Comparison of ENCODE assay signal across 8 mouse cellular contexts in the genomic region with DNA sequence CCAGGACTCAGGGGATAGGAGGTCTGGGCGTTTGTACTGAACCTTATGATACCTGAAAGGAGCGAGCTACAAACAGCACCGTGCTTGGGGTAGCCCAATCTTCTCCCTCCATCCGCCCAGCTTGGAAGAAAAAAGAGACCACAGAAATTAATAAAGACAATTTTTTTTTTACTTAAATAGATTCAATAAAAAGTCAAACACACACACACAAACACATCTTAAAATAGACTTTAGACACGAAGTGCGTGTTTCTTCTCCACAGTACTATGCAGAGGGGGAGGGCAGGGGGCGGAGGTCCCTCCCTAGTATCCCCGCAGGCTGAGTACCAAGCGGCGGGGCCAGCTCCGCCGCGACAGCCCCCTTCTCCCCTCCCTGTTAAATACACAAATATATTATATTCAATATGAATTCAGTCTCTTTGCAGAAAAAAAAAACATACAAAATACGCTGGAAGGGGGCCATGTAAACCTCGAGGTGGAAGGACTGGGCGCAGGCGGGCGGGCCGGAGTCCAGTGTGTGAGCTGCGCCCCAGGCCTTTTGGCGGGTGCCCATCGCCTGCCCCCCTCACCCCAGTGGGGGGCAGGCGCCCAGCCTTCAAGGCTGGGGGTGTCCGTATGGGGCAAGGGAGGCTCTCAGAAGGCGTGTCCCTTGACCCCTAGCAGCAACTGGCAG. TPM values are rescaled to one million over a fixed set of nuclear protein-coding genes. Genes with fewer than 3 reads are reported as not detected.
DNase-seq lines count a peak whose midpoint lies in the region; ATAC-seq and TF ChIP-seq lines count a peak whose summit lies in the region.

No protein-coding gene starts in this region.

- peak overlapping the region; percentile 99 for H3K4me2 ChIP-seq in heart, embryonic 13.5 days
- H3K4me2 ChIP-seq in liver, embryonic 13.5 days, result peak overlapping the region; percentile 99

- WGBS in heart, embryonic 13.5 days, result 3% methylated on average over 25 of the region's 25 CpGs
- WGBS in forebrain, embryonic 10.5 days, result 1% methylated on average over 25 of the region's 25 CpGs
- WGBS in liver, embryonic 13.5 days (ENCODE audit: insufficient replicate concordance), result 1% methylated on average over 25 of the region's 25 CpGs

- peak overlapping the region; percentile 88 for H3K9ac ChIP-seq in heart, embryonic 13.5 days
- H3K9ac ChIP-seq in liver, embryonic 13.5 days, result peak overlapping the region; percentile 96

- no peaks in the 10 kb centered on the region for H3K9me3 ChIP-seq in heart, embryonic 13.5 days
- H3K9me3 ChIP-seq in E14TG2a.4 (ENCODE audit: low read length), result no peaks in the 10 kb centered on the region
- H3K9me3 ChIP-seq in forebrain, embryonic 10.5 days, result no peaks in the 10 kb centered on the region
- H3K9me3 ChIP-seq in liver, embryonic 13.5 days (replicated peaks), result no peaks in the 10 kb centered on the region

- peak overlapping the region; percentile 73 for H3K4me3 ChIP-seq in heart, embryonic 13.5 days
- peak overlapping the region; percentile 91 for H3K4me3 ChIP-seq in E14TG2a.4 (replicated peaks; ENCODE audit: low read length)
- peak overlapping the region; percentile 68 for H3K4me3 ChIP-seq in forebrain, embryonic 10.5 days
- H3K4me3 ChIP-seq in liver, embryonic 13.5 days (replicated peaks), result peak overlapping the region; percentile 76

- H3K27me3 ChIP-seq in heart, embryonic 13.5 days (replicated peaks), result no peaks in the 10 kb centered on the region
- no peaks in the 10 kb centered on the region for H3K27me3 ChIP-seq in E14TG2a.4 (ENCODE audit: insufficient read depth, low read length)
- peaks cover 53% of the 10 kb centered on the region for H3K27me3 ChIP-seq in forebrain, embryonic 10.5 days (ENCODE audit: poor library complexity, severe bottlenecking)
- no peaks in the 10 kb centered on the region for H3K27me3 ChIP-seq in liver, embryonic 13.5 days

- no peak for DNase-seq in heart, postnatal 25 days (ENCODE audit: low spot score)
- no peak for DNase-seq in forebrain, embryonic 10.5 days (ENCODE audit: extremely low spot score, low spot score)
- DNase-seq in liver, embryonic 13.5 days, result no peak
- no peak for DNase-seq in ovary, postnatal 14 days (ENCODE audit: low spot score)
- DNase-seq in embryo, embryonic 11 days, result no peak
- no peak for DNase-seq in adrenal gland, postnatal 36 days

- H3K36me3 ChIP-seq in heart, embryonic 13.5 days, result peaks cover 35% of the 10 kb centered on the region
- peaks cover 27% of the 10 kb centered on the region for H3K36me3 ChIP-seq in E14TG2a.4 (ENCODE audit: insufficient read depth, low read length)
- peaks cover 34% of the 10 kb centered on the region for H3K36me3 ChIP-seq in forebrain, embryonic 10.5 days (replicated peaks)
- peaks cover 34% of the 10 kb centered on the region for H3K36me3 ChIP-seq in liver, embryonic 13.5 days

- H3K27ac ChIP-seq in heart, embryonic 13.5 days (replicated peaks), result peak overlapping the region; percentile 90
- peak overlapping the region; percentile 79 for H3K27ac ChIP-seq in forebrain, embryonic 10.5 days
- H3K27ac ChIP-seq in liver, embryonic 13.5 days, result peak overlapping the region; percentile 99

- peaks cover 69% of the 10 kb centered on the region for H3K4me1 ChIP-seq in heart, embryonic 13.5 days
- H3K4me1 ChIP-seq in E14TG2a.4 (replicated peaks; ENCODE audit: low read depth, low read length), result peaks cover 55% of the 10 kb centered on the region
- peaks cover 67% of the 10 kb centered on the region for H3K4me1 ChIP-seq in forebrain, embryonic 10.5 days
- H3K4me1 ChIP-seq in liver, embryonic 13.5 days (replicated peaks), result peaks cover 99% of the 10 kb centered on the region

- no peak for TF ChIP-seq CTCF in E14TG2a.4 (conservative IDR thresholded peaks at IDR 0.05; ENCODE audit: low read length)

- no peak for ATAC-seq in heart, embryonic 13.5 days (ENCODE audit: extremely low read depth, insufficient number of reproducible peaks, low FRiP score, low TSS enrichment)
- no peak for ATAC-seq in liver, embryonic 13.5 days (ENCODE audit: low read depth)

- intact Hi-C loops in heart, postnatal 25 days (cut with DNase I), result loop anchor here (5.0 kb wide), 2 partner anchors 315 to 455 kb away; a partner anchor contains a TSS

RNA-seq across cellular contexts. Expression of a gene that starts 1.6 kb away (rescaled TPM):
- 12.8 and 12.9 TPM in 2 replicates for polyA plus RNA-seq in heart, embryonic 13.5 days (2015; fragmentation: Nextera tagmentation; extraction: Ambion mirVana)
- 10 to 100 TPM; 13.8 to 17.2 TPM for total RNA-seq in heart, postnatal 25 days (2021)
- 3.8 and 4.0 TPM in 2 replicates for polyA plus RNA-seq in forebrain, embryonic 10.5 days (2016; fragmentation: Nextera tagmentation; extraction: Ambion mirVana)
- polyA plus RNA-seq in liver, embryonic 13.5 days (2015; fragmentation: Nextera tagmentation; extraction: Ambion mirVana), result 12.2 and 15.3 TPM in 2 replicates
- 100 to 1,000 TPM in 1 of 2 experiments, 10 to 100 TPM in 1; 71.5 to 139 TPM for total RNA-seq in adrenal gland, postnatal 36 days (2021)

RNA-seq across cellular contexts. Expression of a gene that starts 7.3 kb away (rescaled TPM):
- 82.8 and 83.4 TPM in 2 replicates for polyA plus RNA-seq in heart, embryonic 13.5 days (2015; fragmentation: Nextera tagmentation; extraction: Ambion mirVana)
- 10 to 100 TPM; 45.2 to 48.2 TPM for total RNA-seq in heart, postnatal 25 days (2021)
- 163 and 173 TPM in 2 replicates for polyA plus RNA-seq in forebrain, embryonic 10.5 days (2016; fragmentation: Nextera tagmentation; extraction: Ambion mirVana)
- 130 TPM in 2 replicates for polyA plus RNA-seq in liver, embryonic 13.5 days (2015; fragmentation: Nextera tagmentation; extraction: Ambion mirVana)
- total RNA-seq in adrenal gland, postnatal 36 days (2021), result 100 to 1,000 TPM; 109 to 136 TPM

RNA-seq across cellular contexts. Expression of a gene that starts 7.5 kb away (rescaled TPM):
- 733 and 747 TPM in 2 replicates for polyA plus RNA-seq in heart, embryonic 13.5 days (2015; fragmentation: Nextera tagmentation; extraction: Ambion mirVana)
- total RNA-seq in heart, postnatal 25 days (2021), result 100 to 1,000 TPM; 650 to 659 TPM
- 1,199 and 1,255 TPM in 2 replicates for polyA plus RNA-seq in forebrain, embryonic 10.5 days (2016; fragmentation: Nextera tagmentation; extraction: Ambion mirVana)
- polyA plus RNA-seq in liver, embryonic 13.5 days (2015; fragmentation: Nextera tagmentation; extraction: Ambion mirVana), result 1,982 and 2,114 TPM in 2 replicates
- total RNA-seq in adrenal gland, postnatal 36 days (2021), result 100 to 1,000 TPM; 651 to 659 TPM

RNA-seq across cellular contexts. Expression of a gene that starts 7.7 kb away (rescaled TPM):
- polyA plus RNA-seq in heart, embryonic 13.5 days (2015; fragmentation: Nextera tagmentation; extraction: Ambion mirVana), result not detected in 2 replicates
- not detected for total RNA-seq in heart, postnatal 25 days (2021)
- not detected in 2 replicates for polyA plus RNA-seq in forebrain, embryonic 10.5 days (2016; fragmentation: Nextera tagmentation; extraction: Ambion mirVana)
- not detected in 2 replicates for polyA plus RNA-seq in liver, embryonic 13.5 days (2015; fragmentation: Nextera tagmentation; extraction: Ambion mirVana)
- total RNA-seq in adrenal gland, postnatal 36 days (2021), result 1 to 10 TPM in 1 of 2 experiments, not detected in 1; 1.5 TPM

RNA-seq across cellular contexts. Expression of a gene that starts 13.5 kb away (rescaled TPM):
- polyA plus RNA-seq in heart, embryonic 13.5 days (2015; fragmentation: Nextera tagmentation; extraction: Ambion mirVana), result 7.2 and 7.3 TPM in 2 replicates
- 1 to 10 TPM; 2.0 to 2.1 TPM for total RNA-seq in heart, postnatal 25 days (2021)
- polyA plus RNA-seq in forebrain, embryonic 10.5 days (2016; fragmentation: Nextera tagmentation; extraction: Ambion mirVana), result 18.3 and 19.0 TPM in 2 replicates
- polyA plus RNA-seq in liver, embryonic 13.5 days (2015; fragmentation: Nextera tagmentation; extraction: Ambion mirVana), result 7.2 and 7.4 TPM in 2 replicates
- total RNA-seq in adrenal gland, postnatal 36 days (2021), result 1 to 10 TPM; 7.0 to 8.2 TPM
